Mouse (Mus musculus) CH12.LX (cell line): ENCODE results near the gene Rcan3. TPM values are rescaled to one million over a fixed set of nuclear protein-coding genes. Genes with fewer than 3 reads are reported as not detected.

Experiments used
- DNase-seq: peaks from one replicate; pipeline ENCODE4 v3.0.0-alpha.2; 2013; ENCODE audit errors: extremely low read depth
- H3K27ac ChIP-seq: 2 replicates; pipeline ENCODE4 v1.5.1; 2012; ENCODE audit warnings: low read depth, mild to moderate bottlenecking, control low read depth, moderate library complexity; ENCODE audit not compliant: insufficient read depth
- H3K27me3 ChIP-seq: replicated peaks from 2 replicates; pipeline ENCODE3; 2012; ENCODE audit warnings: inconsistent platforms
- H3K36me3 ChIP-seq, 2 experiments: replicated peaks in 1 of 2; 2 replicates each; pipeline versions ENCODE3 to v1.6.1; 2012; ENCODE audit warnings: inconsistent platforms in 1 of 2, low read length in 1 of 2, mild to moderate bottlenecking in 1 of 2, mixed read lengths in 1 of 2, moderate library complexity in 1 of 2; ENCODE audit not compliant: control insufficient read depth in 1 of 2, insufficient read depth in 1 of 2
- H3K4me1 ChIP-seq, 2 experiments: 2 replicates each; pipeline ENCODE4 v1.6.1; 2012; ENCODE audit warnings: inconsistent platforms in 1 of 2, moderate library complexity in 1 of 2; ENCODE audit not compliant: insufficient read depth in 2 of 2, control insufficient read depth in 1 of 2
- H3K4me2 ChIP-seq: 2 replicates; pipeline ENCODE4 v1.6.1; 2012; ENCODE audit warnings: low read depth, mild to moderate bottlenecking, control low read depth; ENCODE audit not compliant: poor library complexity, insufficient read depth, severe bottlenecking
- H3K4me3 ChIP-seq, 3 experiments: fragments of 150-350 bp in 1 of 3; sonication (generic) in 1 of 3; replicated peaks in 1 of 3; 2 replicates each; pipeline versions ENCODE3 to v1.5.1; 2011 to 2012; ENCODE audit warnings: low read depth in 2 of 3, low read length in 2 of 3, mild to moderate bottlenecking in 2 of 3, moderate library complexity in 2 of 3, control low read depth in 1 of 3, improper control_type of control experiment in 1 of 3, inconsistent platforms in 1 of 3, mixed read lengths in 1 of 3; ENCODE audit not compliant: poor library complexity in 1 of 3
- H3K79me2 ChIP-seq: replicated peaks from 2 replicates; pipeline ENCODE4 v1.6.1; 2012; ENCODE audit warnings: mild to moderate bottlenecking, moderate library complexity; ENCODE audit not compliant: control insufficient read depth, poor library complexity, insufficient read depth, severe bottlenecking; ENCODE audit errors: extremely low read depth
- H3K9ac ChIP-seq: 2 replicates; pipeline ENCODE4 v1.6.1; 2012; ENCODE audit warnings: low read depth, mild to moderate bottlenecking, control low read depth, moderate library complexity; ENCODE audit not compliant: insufficient read depth
- H3K9me3 ChIP-seq: replicated peaks from 2 replicates; pipeline ENCODE3; 2012; ENCODE audit warnings: low read length, inconsistent platforms, mixed read lengths
- BHLHE40 ChIP-seq: IDR thresholded peaks from 2 replicates; pipeline ENCODE4 v1.6.1; 2011; ENCODE audit warnings: mild to moderate bottlenecking, low read depth, low read length, improper control_type of control experiment
- CHD1 ChIP-seq: IDR thresholded peaks from 2 replicates; pipeline ENCODE4 v1.6.1; 2012; ENCODE audit warnings: low read depth, low read length, improper control_type of control experiment, inconsistent platforms
- CTCF ChIP-seq, 2 experiments: IDR thresholded peaks in 1 of 2; conservative IDR thresholded peaks in 1 of 2; 2 replicates each; pipeline ENCODE4 v1.5.1; 2011 to 2012; ENCODE audit warnings: low read depth in 2 of 2, low read length in 2 of 2, improper control_type of control experiment in 1 of 2, inconsistent platforms in 1 of 2, mild to moderate bottlenecking in 1 of 2, moderate library complexity in 1 of 2
- E2F4 ChIP-seq: IDR thresholded peaks from 2 replicates; pipeline ENCODE4 v1.6.1; 2011; ENCODE audit warnings: low read depth, low read length, improper control_type of control experiment; ENCODE audit not compliant: insufficient replicate concordance
- ELF1 ChIP-seq: IDR thresholded peaks from 2 replicates; pipeline ENCODE4 v1.6.1; 2014; ENCODE audit warnings: low read depth, mild to moderate bottlenecking, inconsistent platforms, low read length, improper control_type of control experiment
- EP300 ChIP-seq: IDR thresholded peaks from 2 replicates; pipeline ENCODE4 v1.6.1; 2011; ENCODE audit warnings: low read length, improper control_type of control experiment
- ETS1 ChIP-seq: conservative IDR thresholded peaks from 2 replicates; pipeline ENCODE4 v1.6.1; 2012; ENCODE audit warnings: low read depth, mild to moderate bottlenecking, inconsistent platforms, low read length, improper control_type of control experiment, moderate library complexity
- GABPA ChIP-seq: IDR thresholded peaks from 2 replicates; pipeline ENCODE4 v1.6.1; 2012; ENCODE audit warnings: low read depth, low read length, improper control_type of control experiment, inconsistent platforms; ENCODE audit not compliant: insufficient replicate concordance
- HCFC1 ChIP-seq: IDR thresholded peaks from 2 replicates; pipeline ENCODE4 v1.6.1; 2012; ENCODE audit warnings: low read depth, mild to moderate bottlenecking, inconsistent platforms, low read length, improper control_type of control experiment
- JUN ChIP-seq: IDR thresholded peaks from 2 replicates; pipeline ENCODE4 v1.6.1; 2011; ENCODE audit warnings: low read depth, mild to moderate bottlenecking, low read length, improper control_type of control experiment, moderate library complexity; ENCODE audit not compliant: insufficient read depth
- JUND ChIP-seq: conservative IDR thresholded peaks from 2 replicates; pipeline ENCODE4 v1.6.1; 2011; ENCODE audit warnings: low read depth, low read length, improper control_type of control experiment
- KAT2A ChIP-seq: IDR thresholded peaks from 2 replicates; pipeline ENCODE4 v1.6.1; 2012; ENCODE audit warnings: low read length, improper control_type of control experiment, inconsistent platforms; ENCODE audit not compliant: insufficient replicate concordance
- MAFK ChIP-seq: IDR thresholded peaks from 2 replicates; pipeline ENCODE4 v1.6.1; 2011; ENCODE audit warnings: low read length, improper control_type of control experiment; ENCODE audit not compliant: insufficient replicate concordance
- MXI1 ChIP-seq: IDR thresholded peaks from 2 replicates; pipeline ENCODE4 v1.6.1; 2011; ENCODE audit warnings: mild to moderate bottlenecking, low read depth, low read length, improper control_type of control experiment
- MYC ChIP-seq: IDR thresholded peaks from 2 replicates; pipeline ENCODE4 v1.6.1; 2011; ENCODE audit warnings: low read depth, mild to moderate bottlenecking, improper control_type of control experiment, low read length
- NELFE ChIP-seq: IDR thresholded peaks from 2 replicates; pipeline ENCODE4 v1.6.1; 2011; ENCODE audit warnings: low read depth, low read length, improper control_type of control experiment
- POLR2AphosphoS2 ChIP-seq: IDR thresholded peaks from 2 replicates; pipeline ENCODE4 v1.6.1; 2011; ENCODE audit warnings: low read depth, low read length, improper control_type of control experiment
- RAD21 ChIP-seq: IDR thresholded peaks from 2 replicates; pipeline ENCODE4 v1.6.1; 2011; ENCODE audit warnings: low read depth, mild to moderate bottlenecking, low read length, improper control_type of control experiment, moderate library complexity
- SIN3A ChIP-seq: IDR thresholded peaks from 2 replicates; pipeline ENCODE4 v1.6.1; 2012; ENCODE audit warnings: low read length, improper control_type of control experiment, inconsistent platforms
- SMC3 ChIP-seq: IDR thresholded peaks from 2 replicates; pipeline ENCODE4 v1.6.1; 2011; ENCODE audit warnings: low read depth, low read length, improper control_type of control experiment
- TBP ChIP-seq: conservative IDR thresholded peaks from 2 replicates; pipeline ENCODE4 v1.6.1; 2011; ENCODE audit warnings: low read depth, low read length, improper control_type of control experiment
- TCF12 ChIP-seq: IDR thresholded peaks from 2 replicates; pipeline ENCODE4 v1.6.1; 2014; ENCODE audit warnings: low read depth, mild to moderate bottlenecking, inconsistent platforms, low read length, improper control_type of control experiment
- UBTF ChIP-seq: IDR thresholded peaks from 2 replicates; pipeline ENCODE4 v1.6.1; 2012; ENCODE audit warnings: low read depth, mild to moderate bottlenecking, inconsistent platforms, low read length, improper control_type of control experiment, moderate library complexity
- USF2 ChIP-seq: conservative IDR thresholded peaks from 2 replicates; pipeline ENCODE4 v1.6.1; 2011; ENCODE audit warnings: low read depth, low read length, improper control_type of control experiment
- ZNF384 ChIP-seq: IDR thresholded peaks from 2 replicates; pipeline ENCODE4 v1.6.1; 2012; ENCODE audit warnings: low read depth, low read length, improper control_type of control experiment, inconsistent platforms
- dilution Hi-C: fragments of 300-500 bp; cut with MboI; formaldehyde crosslinking; loops from 2 replicates; pipeline ENCODE4 v1.14.3; 2020; ENCODE audit warnings: low sequenced_read_pairs; ENCODE audit not compliant: extremely low pct_unique_long_range_greater_than_20kb, extremely low pct_ligation_motif_present
- in situ Hi-C: fragments of 300-500 bp; cut with MboI; formaldehyde crosslinking; loops from 3 replicates; pipeline ENCODE4 v1.14.3; 2019; ENCODE audit warnings: low sequenced_read_pairs, low pct_ligation_motif_present, low pct_unique_long_range_greater_than_20kb, mixed read lengths
- polyA plus RNA-seq: library from polyadenylated mRNA; unstranded; fragments of >175 nt; gene quantifications from 2 replicates; pipeline ENCODE4 v1.2.1, GENCODE M21; 2012; ENCODE audit warnings: low read depth; ENCODE audit not compliant: insufficient read length
- total RNA-seq, 2 experiments: library from RNA; depleted of rRNA; stranded (reverse); fragments of 300-350 nt in 1 of 2; fragments of >200 nt in 1 of 2; gene quantifications; 2 replicates each; pipeline ENCODE4 v1.2.3; 2012 to 2014

Rcan3 gene
- total and polyA plus RNA-seq, 3 experiments = 2.5 to 4.2 (median 3.0) TPM

DNA sequence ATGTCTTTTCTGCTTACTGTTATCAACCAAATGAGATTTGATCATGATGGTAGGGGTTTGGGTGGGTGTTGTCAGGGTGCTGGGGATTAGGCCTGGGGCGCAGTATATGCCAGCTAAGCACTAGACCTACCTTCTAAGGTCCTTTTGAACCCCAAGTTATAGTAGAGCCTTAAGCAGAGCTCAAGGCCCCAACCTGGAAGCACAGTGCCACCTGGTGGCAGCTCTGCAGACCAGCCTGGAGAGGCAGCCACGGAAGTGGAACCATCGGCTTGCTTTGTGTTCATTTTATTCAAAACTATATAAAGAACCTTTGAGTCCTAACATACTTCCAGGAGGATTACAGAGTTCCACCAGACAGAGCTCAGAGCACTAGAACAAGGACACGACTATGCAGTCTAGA lies 22.0 kb downstream of the Rcan3 start:
- dilution Hi-C loops = no loop called here
- no peak overlapping the region for H3K9ac ChIP-seq
- no peak overlapping the region for H3K4me2 ChIP-seq
- H3K27ac ChIP-seq = no peak overlapping the region
- H3K4me1 ChIP-seq = no peaks in the 10 kb centered on the region
- H3K36me3 ChIP-seq = peaks cover 0 to 9% of the 10 kb centered on the region in 2 experiments
- no peak for TF ChIP-seq EP300
- TF ChIP-seq JUN = no peak
- no peak for TF ChIP-seq ETS1
- TF ChIP-seq JUND = no peak
- no peak for TF ChIP-seq SIN3A
- TF ChIP-seq USF2 = no peak
- no peak for TF ChIP-seq ZNF384
- no peak for TF ChIP-seq TBP
- TF ChIP-seq HCFC1 = no peak
- peak; percentile 70 for TF ChIP-seq SMC3
- no peak for TF ChIP-seq MXI1
- no peak for TF ChIP-seq MYC
- peak; percentile 58 to 79 for TF ChIP-seq CTCF (conservative IDR thresholded peaks at IDR 0.05 in 1 of 2, IDR thresholded peaks at IDR 0.05 in 1 of 2; ENCODE audit: low read depth in 2 of 2, low read length in 2 of 2)
- no peak for TF ChIP-seq UBTF
- no peak for TF ChIP-seq TCF12
- TF ChIP-seq ELF1 = no peak
- TF ChIP-seq GABPA = no peak
- no peak for TF ChIP-seq NELFE
- no peak for TF ChIP-seq E2F4
- TF ChIP-seq CHD1 = no peak
- TF ChIP-seq RAD21 = peak; percentile 70
- TF ChIP-seq POLR2AphosphoS2 = no peak
- H3K9me3 ChIP-seq = peaks cover 5% of the 10 kb centered on the region
- H3K4me3 ChIP-seq = no peak overlapping the region
- in situ Hi-C loops = no loop called here
- no peaks in the 10 kb centered on the region for H3K27me3 ChIP-seq
- peak; percentile 55 for DNase-seq
- H3K79me2 ChIP-seq = no peaks in the 10 kb centered on the region

DNA sequence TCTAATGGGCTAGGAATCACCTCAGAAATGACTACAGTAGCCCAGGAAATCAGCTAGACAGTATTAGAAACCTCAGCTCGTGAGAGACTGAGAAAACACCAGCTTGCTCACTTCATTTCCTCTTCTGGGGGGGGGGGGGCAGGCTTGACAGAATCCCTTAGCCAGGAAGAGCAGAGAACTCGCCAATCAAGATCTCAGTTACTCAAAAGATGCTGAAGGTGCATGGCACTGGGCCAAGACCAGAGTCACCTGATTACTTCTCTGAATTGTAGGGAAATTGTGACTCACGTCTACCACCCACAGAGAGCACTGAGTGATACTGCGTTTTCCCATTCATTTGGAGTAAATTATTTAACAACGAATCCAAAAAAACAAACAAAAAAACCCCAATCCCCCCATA lies 27.5 kb downstream of the Rcan3 start:
- H3K4me3 ChIP-seq = no peak overlapping the region
- no peaks in the 10 kb centered on the region for H3K27me3 ChIP-seq
- no peaks in the 10 kb centered on the region for H3K36me3 ChIP-seq
- peak; percentile 48 for DNase-seq
- peaks cover 5% of the 10 kb centered on the region for H3K9me3 ChIP-seq
- H3K4me2 ChIP-seq = no peak overlapping the region
- H3K79me2 ChIP-seq = no peaks in the 10 kb centered on the region
- dilution Hi-C loops (no loop called here), in situ Hi-C loops (no loop called here)
- no peak overlapping the region for H3K27ac ChIP-seq
- TF ChIP-seq MYC (no peak), MAFK (no peak), KAT2A (no peak), BHLHE40 (peak; percentile 38; the same call in 1 of the 2 replicates), JUND (peak; percentile 37; the same call in 1 of the 2 replicates)
- H3K9ac ChIP-seq = no peak overlapping the region
- H3K4me1 ChIP-seq = peaks cover 0 to 11% of the 10 kb centered on the region in 2 experiments; a peak in 2 of 4 replicates
